Mouse (Mus musculus) liver, postnatal 0 days (tissue): ENCODE data around the gene Nsg2.
"Not testable (repeated sequence)": the region's sequence is repeated elsewhere in the genome, so short reads cannot be mapped to it uniquely, and the experiment has no call there.

Experiments used
- CTCF ChIP-seq: sonication (generic); IDR thresholded peaks from 2 replicates; pipeline ENCODE4 v1.5.1; 2016; ENCODE audit warnings: antibody characterized with exemption, low read depth
- EP300 ChIP-seq: IDR thresholded peaks from 2 replicates; pipeline ENCODE4 v1.6.1; 2016; ENCODE audit warnings: antibody characterized with exemption, low read depth, mild to moderate bottlenecking

- TF ChIP-seq CTCF, EP300: not testable (repeated sequence)
Measured at GRCm38 (mm10) chr11:31982247-31982943, 17.9 kb upstream of the Nsg2 start.
